Mouse (Mus musculus) small intestine, adult 2 months (tissue): ENCODE data around the gene Ctnnd2. TPM values are rescaled to one million over a fixed set of nuclear protein-coding genes. Genes with fewer than 3 reads are reported as not detected.

Experiments
- H3K27ac ChIP-seq: fragments of 200-500 bp; 2 replicates; pipeline ENCODE4 v1.5.1; 2012; ENCODE audit warnings: low read depth, low read length, control low read depth, inconsistent platforms; ENCODE audit not compliant: insufficient read depth
- H3K27me3 ChIP-seq: fragments of 200-500 bp; 2 replicates; pipeline ENCODE4 v1.6.1; 2012; ENCODE audit warnings: mild to moderate bottlenecking, moderate library complexity, low read length, inconsistent platforms; ENCODE audit not compliant: control insufficient read depth, insufficient read depth
- H3K36me3 ChIP-seq: fragments of 200-500 bp; 2 replicates; pipeline ENCODE4 v1.6.1; 2012; ENCODE audit warnings: mild to moderate bottlenecking, low read length, control low read depth, inconsistent platforms; ENCODE audit not compliant: control insufficient read depth, insufficient read depth
- H3K4me1 ChIP-seq: fragments of 200-500 bp; 2 replicates; pipeline ENCODE4 v1.6.1; 2012; ENCODE audit warnings: low read length, inconsistent platforms, mixed read lengths; ENCODE audit not compliant: control insufficient read depth, insufficient read depth, insufficient read length
- H3K4me3 ChIP-seq: fragments of 200-500 bp; 2 replicates; pipeline ENCODE4 v1.5.1; 2012; ENCODE audit warnings: low read depth, mild to moderate bottlenecking, control low read depth, inconsistent platforms, low read length, moderate library complexity
- CTCF ChIP-seq: fragments of 200-500 bp; IDR thresholded peaks from 2 replicates; pipeline ENCODE4 v1.5.1; 2012; ENCODE audit warnings: low read depth, mild to moderate bottlenecking, control low read depth, inconsistent platforms, low read length, moderate library complexity, mixed read lengths; ENCODE audit not compliant: insufficient replicate concordance, insufficient read length; ENCODE audit errors: extremely low read depth
- POLR2A ChIP-seq: fragments of 200-500 bp; IDR thresholded peaks from 2 replicates; pipeline ENCODE4 v1.6.1; 2012; ENCODE audit warnings: low read depth, mild to moderate bottlenecking, control low read depth, inconsistent platforms, low read length, moderate library complexity
- WGBS: fragments of 180-500 bp; shearing (Covaris S2); methylation state at CpG from one replicate; pipeline ENCODE4 v1.1.7; 2018; 5-methylcytosine and 5-hydroxymethylcytosine counted together
- polyA plus RNA-seq: library from polyadenylated mRNA; depleted of rRNA; stranded (reverse); fragments of >200 nt; gene quantifications from 2 replicates; pipeline ENCODE4 v1.2.3, GENCODE M21; 2012

Ctnnd2 gene
- polyA plus RNA-seq, 1 experiment, result 1.3 TPM

DNA sequence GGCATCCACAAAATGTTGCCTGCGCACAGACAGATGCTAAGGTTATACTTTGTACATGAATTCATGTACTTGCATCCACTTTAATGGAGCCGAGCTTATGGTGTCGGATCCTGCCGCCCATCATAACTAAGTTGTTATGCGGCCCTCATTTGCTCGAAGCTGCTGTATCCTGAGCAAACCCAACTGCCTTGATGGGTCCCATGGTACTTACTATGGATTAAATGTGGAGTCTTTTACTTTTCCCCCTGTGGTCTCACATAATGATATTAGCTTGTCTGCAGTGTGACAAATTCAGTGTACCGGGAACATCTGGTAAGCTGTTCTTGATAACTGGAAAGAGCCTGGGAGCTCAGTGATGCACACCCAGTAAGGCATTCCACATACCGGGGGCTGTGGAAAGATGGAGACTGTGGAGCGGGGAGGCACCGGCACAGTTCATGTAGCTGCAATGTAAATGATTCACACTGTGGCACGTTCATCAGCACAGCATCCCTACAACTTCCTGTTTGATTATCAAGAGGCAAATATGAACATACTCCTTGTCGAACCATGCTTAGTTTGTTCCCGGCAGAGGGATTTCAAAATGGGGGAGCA is 294.7 kb downstream of the Ctnnd2 start:
- no peak for TF ChIP-seq CTCF
- no peak for TF ChIP-seq POLR2A
- Histone ChIP-seq H3K4me1 (no peaks in the 10 kb centered on the region), H3K27me3 (no peaks in the 10 kb centered on the region), H3K4me3 (no peak overlapping the region), H3K36me3 (no peaks in the 10 kb centered on the region), H3K27ac (no peak overlapping the region)
- WGBS, result 83% methylated on average over 13 of the region's 13 CpGs

DNA sequence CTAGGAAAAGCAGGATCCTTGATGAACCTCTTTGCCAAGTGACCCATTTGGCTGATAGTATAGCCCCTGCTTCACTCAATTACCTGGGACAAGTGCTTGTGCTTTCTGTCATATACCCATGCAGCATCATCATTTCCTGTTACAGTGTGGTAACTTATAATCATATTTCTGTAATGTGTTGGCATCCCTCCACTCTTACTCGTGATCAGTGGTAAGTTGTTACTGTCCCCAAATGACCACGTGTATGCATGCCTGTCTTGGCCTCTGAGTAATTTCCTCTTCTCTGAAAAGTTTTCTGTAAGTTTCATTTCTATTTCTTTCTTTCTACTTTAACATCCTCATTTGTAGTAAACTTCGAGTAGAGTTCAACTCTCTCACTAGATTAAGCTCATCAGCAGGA is 296.4 kb downstream of the Ctnnd2 start:
- Histone ChIP-seq H3K27me3 (no peaks in the 10 kb centered on the region), H3K27ac (no peak overlapping the region), H3K4me3 (no peak overlapping the region), H3K36me3 (no peaks in the 10 kb centered on the region), H3K4me1 (no peaks in the 10 kb centered on the region)
- TF ChIP-seq POLR2A (no peak), CTCF (no peak)
- WGBS, result 59% methylated on average over 3 of the region's 3 CpGs

DNA sequence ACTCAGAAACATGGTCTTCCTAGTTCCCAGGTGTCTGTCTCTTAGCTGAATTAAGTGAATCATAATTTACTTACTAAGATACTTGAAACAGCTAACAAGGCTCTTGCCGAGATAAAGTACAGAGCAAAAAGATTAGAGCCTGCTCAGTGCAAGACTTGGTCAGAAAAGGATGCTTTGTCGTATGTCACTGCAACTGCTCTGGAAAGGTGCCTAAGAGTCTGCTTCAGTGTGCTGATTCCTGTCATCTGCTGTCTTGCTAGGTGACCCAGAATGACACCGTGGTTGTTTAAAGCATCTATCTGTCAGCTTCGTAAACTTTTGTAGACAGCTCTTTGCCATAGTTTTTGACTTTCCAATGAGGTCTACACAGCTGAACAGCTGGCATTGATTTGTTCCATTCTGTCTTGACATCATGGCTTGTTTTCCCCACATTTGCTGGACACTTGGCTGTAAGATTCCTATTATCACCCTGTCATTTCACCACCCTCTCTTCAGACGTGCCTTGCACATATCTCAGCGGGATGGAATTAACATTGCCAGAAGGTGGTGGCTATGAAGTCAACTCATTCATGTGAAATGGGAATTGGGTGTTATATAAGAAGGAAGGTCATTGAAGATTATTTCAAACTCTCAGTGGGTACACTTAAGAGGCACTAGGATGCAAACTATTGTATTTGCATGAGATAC is 299.0 kb downstream of the Ctnnd2 start:
- WGBS, result 81% methylated on average over 6 of the region's 6 CpGs
- H3K27me3 ChIP-seq, result no peaks in the 10 kb centered on the region
- H3K27ac ChIP-seq, result no peak overlapping the region
- TF ChIP-seq CTCF (no peak), POLR2A (no peak)
- H3K36me3 ChIP-seq, result no peaks in the 10 kb centered on the region
- no peaks in the 10 kb centered on the region for H3K4me1 ChIP-seq
- H3K4me3 ChIP-seq, result no peak overlapping the region

DNA sequence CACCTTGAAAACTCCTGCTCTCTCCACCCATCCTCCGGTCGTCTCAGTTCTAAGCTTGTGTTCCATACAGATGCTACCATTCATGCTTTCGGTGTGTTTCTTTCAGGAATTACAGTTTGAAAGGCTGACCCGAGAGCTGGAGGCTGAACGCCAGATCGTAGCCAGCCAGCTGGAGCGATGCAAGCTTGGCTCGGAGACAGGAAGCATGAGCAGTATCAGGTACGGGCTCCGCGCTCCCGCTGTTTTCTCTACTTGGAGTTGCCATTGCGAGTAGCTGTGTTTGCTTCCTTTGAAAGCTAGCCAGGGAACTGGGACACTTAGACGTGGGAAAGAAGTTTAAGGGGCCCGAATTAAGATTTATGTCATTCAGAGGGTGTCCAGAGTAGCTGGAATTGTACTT is 308.3 kb downstream of the Ctnnd2 start:
- H3K27me3 ChIP-seq, result no peaks in the 10 kb centered on the region
- H3K36me3 ChIP-seq, result no peaks in the 10 kb centered on the region
- TF ChIP-seq POLR2A (no peak), CTCF (no peak)
- 75% methylated on average over 15 of the region's 15 CpGs for WGBS
- no peak overlapping the region for H3K27ac ChIP-seq
- no peak overlapping the region for H3K4me3 ChIP-seq
- H3K4me1 ChIP-seq, result no peaks in the 10 kb centered on the region

DNA sequence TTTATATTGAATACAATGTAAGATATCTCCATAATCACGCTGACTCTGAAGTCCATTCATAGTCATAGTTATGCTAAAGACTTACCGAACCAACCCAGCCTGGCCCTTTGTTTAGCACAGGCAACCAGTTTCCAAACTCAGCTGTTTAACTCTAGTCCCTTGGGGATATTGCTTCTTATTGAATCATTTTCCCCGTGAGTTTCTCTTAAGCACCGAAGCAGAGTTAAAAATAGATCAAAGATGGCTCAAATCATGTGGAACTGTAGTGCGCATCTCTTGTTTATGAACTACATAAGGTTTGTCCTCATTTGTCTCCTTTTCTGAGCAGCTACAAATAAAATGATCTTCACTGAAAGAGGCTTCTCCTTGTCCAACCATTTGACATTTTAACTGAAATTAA is 334.1 kb downstream of the Ctnnd2 start:
- Histone ChIP-seq H3K4me3 (no peak overlapping the region), H3K27me3 (no peaks in the 10 kb centered on the region), H3K36me3 (no peaks in the 10 kb centered on the region), H3K4me1 (no peaks in the 10 kb centered on the region), H3K27ac (no peak overlapping the region)
- 74% methylated on average over 5 of the region's 5 CpGs for WGBS
- TF ChIP-seq POLR2A, result no peak
- no peak for TF ChIP-seq CTCF

DNA sequence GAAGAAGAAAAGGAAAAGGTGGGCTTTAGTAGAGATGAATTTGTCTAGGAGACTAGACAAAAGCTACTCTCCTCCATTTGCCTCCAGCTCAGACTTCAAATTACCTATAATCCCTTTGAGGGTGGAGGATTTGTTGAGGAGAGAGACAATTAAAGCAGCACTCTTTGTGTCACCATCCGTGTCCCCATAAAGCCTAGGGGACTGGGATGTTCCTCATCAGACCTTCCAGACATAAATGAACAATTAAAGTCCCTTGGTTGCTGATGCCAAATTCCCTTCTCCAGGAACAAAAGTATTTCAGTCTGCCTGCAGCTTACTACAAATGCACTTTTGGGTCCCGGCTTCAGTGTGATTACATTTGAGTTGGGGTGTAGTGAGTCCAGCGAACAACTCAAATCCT is 340.1 kb downstream of the Ctnnd2 start:
- no peaks in the 10 kb centered on the region for H3K27me3 ChIP-seq
- no peak for TF ChIP-seq POLR2A
- no peak for TF ChIP-seq CTCF
- no peaks in the 10 kb centered on the region for H3K4me1 ChIP-seq
- 75% methylated on average over 3 of the region's 3 CpGs for WGBS
- no peak overlapping the region for H3K27ac ChIP-seq
- H3K4me3 ChIP-seq, result no peak overlapping the region
- H3K36me3 ChIP-seq, result no peaks in the 10 kb centered on the region

DNA sequence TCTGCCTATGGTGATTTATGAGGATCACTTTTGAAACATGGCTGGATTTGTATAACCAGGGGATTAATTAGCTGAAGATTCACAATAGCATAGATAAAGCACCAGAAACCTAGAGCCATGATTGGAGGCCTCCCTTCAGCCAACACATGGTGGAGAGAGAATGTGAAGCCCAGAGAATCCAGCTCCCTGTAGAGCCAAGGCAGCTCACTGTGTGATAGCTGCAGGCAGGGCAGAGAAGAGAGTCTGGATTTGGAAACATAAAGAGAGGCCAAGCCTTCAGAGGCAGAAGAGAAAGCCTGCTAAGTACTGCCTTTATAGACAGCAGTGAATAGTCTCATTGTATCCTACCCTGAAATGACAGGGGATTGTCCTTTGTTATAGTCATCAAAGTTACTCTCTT is 340.7 kb downstream of the Ctnnd2 start:
- TF ChIP-seq POLR2A, result no peak
- TF ChIP-seq CTCF, result no peak
- Histone ChIP-seq H3K36me3 (no peaks in the 10 kb centered on the region), H3K27ac (no peak overlapping the region), H3K4me3 (no peak overlapping the region), H3K4me1 (no peaks in the 10 kb centered on the region), H3K27me3 (no peaks in the 10 kb centered on the region)

DNA sequence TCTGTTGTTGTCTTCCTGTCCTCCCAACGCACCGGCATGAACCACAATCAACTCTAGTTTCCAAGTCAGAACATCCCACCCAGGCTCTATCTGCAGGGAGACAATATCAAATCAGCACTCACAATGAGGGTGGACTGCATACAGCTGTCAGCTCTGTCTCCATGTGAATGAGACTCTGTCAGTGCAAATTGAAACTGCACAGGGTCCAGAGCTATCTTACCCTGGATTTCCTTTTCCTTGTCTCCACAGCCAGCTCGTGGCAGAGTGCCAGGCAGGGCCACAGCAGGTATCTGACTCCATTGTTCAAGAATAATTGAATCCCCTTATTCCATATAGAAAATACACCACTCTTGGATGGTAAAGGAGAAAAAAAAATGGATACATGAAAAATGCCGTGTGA is 343.0 kb downstream of the Ctnnd2 start:
- Histone ChIP-seq H3K4me1 (no peaks in the 10 kb centered on the region), H3K36me3 (no peaks in the 10 kb centered on the region), H3K27ac (no peak overlapping the region), H3K4me3 (no peak overlapping the region), H3K27me3 (no peaks in the 10 kb centered on the region)
- 71% methylated on average over 4 of the region's 4 CpGs for WGBS
- TF ChIP-seq POLR2A (no peak), CTCF (no peak)
